Mouse (Mus musculus) C2C12 (cell line): ENCODE data around the gene Spef2.

Experiments
- CEBPB ChIP-seq: IDR thresholded peaks from one replicate; pipeline ENCODE4 v1.6.1; 2011; ENCODE audit warnings: low read depth, mild to moderate bottlenecking, control low read depth, moderate library complexity
- CTCF ChIP-seq: IDR thresholded peaks from one replicate; pipeline ENCODE4 v1.5.1; 2011; ENCODE audit not compliant: control insufficient read depth, insufficient read depth, insufficient read length
- MAX ChIP-seq: IDR thresholded peaks from one replicate; pipeline ENCODE4 v1.6.1; 2011; ENCODE audit warnings: mild to moderate bottlenecking, control low read depth
- MYOD1 ChIP-seq: IDR thresholded peaks from one replicate; pipeline ENCODE4 v1.6.1; 2011; ENCODE audit warnings: low read depth; ENCODE audit not compliant: control insufficient read depth, insufficient read length
- MYOG ChIP-seq: IDR thresholded peaks from one replicate; pipeline ENCODE4 v1.6.1; 2011; ENCODE audit not compliant: control insufficient read depth, insufficient read length; ENCODE audit errors: extremely low read depth
- USF1 ChIP-seq: IDR thresholded peaks from one replicate; pipeline ENCODE4 v1.6.1; 2011; ENCODE audit warnings: low read depth, mild to moderate bottlenecking, control low read depth, moderate library complexity

DNA sequence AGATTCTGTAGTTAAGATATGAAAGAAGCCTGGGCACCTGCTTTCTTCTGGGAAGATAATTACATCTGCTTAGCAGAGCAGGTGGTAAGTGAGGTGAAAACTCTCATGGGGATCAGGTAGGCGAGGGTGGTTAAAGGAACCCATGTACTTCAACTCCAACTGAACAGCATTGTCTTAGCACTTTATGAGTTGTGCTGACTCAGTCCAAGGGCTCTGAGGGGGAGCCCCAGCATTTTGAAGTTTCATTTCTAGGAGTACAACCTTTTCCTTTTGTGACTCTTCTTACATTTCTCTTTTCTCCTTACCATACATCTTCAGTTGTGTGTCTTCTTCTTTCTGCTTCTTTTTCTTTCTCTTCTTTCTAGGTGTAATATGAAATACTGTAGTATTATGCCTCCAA lies 213.5 kb downstream of the Spef2 start:
- no peak for TF ChIP-seq CTCF
- no peak for TF ChIP-seq MAX
- no peak for TF ChIP-seq USF1
- no peak for TF ChIP-seq MYOD1
- no peak for TF ChIP-seq MYOG
- no peak for TF ChIP-seq CEBPB
